Mouse (Mus musculus) E14TG2a.4 (cell line): ENCODE data around the gene Shc1.

Experiments used
- CTCF ChIP-seq: conservative IDR thresholded peaks from 2 replicates; pipeline ENCODE4 v1.5.1; 2014; ENCODE audit warnings: low read length
- NANOG ChIP-seq: IDR thresholded peaks from 2 replicates; pipeline ENCODE4 v1.6.1; 2014; ENCODE audit warnings: borderline replicate concordance, low read length, mixed read lengths
- POU5F1 ChIP-seq: IDR thresholded peaks from 2 replicates; pipeline ENCODE4 v1.6.1; 2014; ENCODE audit warnings: low read length, borderline replicate concordance

DNA sequence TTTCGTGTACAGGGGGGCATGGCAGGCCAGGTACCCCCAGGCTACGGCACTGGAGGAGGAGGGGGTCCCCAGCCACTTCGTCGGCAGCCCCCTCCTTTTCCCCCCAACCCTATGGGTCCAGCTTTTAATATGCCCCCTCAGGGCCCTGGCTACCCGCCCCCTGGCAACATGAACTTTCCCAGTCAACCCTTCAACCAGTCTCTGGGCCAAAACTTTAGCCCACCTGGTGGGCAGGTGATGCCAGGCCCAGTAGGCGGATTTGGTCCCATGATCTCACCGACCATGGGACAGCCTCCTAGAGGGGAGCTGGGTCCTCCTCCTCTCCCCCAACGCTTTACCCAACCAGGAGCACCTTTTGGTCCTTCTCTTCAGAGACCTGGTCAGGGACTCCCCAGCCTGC is 14.4 kb downstream of the Shc1 start:
- TF ChIP-seq CTCF (no peak), POU5F1 (no peak), NANOG (no peak)
